Mouse (Mus musculus) left cerebral cortex, adult 2 months (tissue): ENCODE measurements around the gene Cntnap1. TPM values are rescaled to one million over a fixed set of nuclear protein-coding genes. Genes with fewer than 3 reads are reported as not detected.

ENCODE experiments used
- DNase-seq, 2 experiments: peaks; one replicate each; pipeline ENCODE4 v3.0.0; 2021 to 2022; ENCODE audit warnings: low spot score in 2 of 2, mixed read lengths in 1 of 2; ENCODE audit errors: extremely low spot score in 1 of 2
- H3K27ac ChIP-seq: fragments of 200-600 bp; 2 replicates; pipeline ENCODE4 v1.8.1; 2022
- H3K4me3 ChIP-seq: fragments of 200-600 bp; 2 replicates; pipeline ENCODE4 v1.8.1; 2022
- CTCF ChIP-seq: fragments of 200-600 bp; IDR thresholded peaks from 2 replicates; pipeline ENCODE4 v1.8.1; 2022; ENCODE audit warnings: antibody characterized with exemption, mild to moderate bottlenecking, moderate library complexity
- intact Hi-C: fragments of 180-260 bp; cut with DNase I; formaldehyde crosslinking; loops from one replicate; pipeline ENCODE4 v1.15.1; 2025
- microRNA-seq, 2 experiments: library from miRNA; unstranded; fragments of <30 nt; microRNA quantifications; one replicate each; pipeline ENCODE4 v1.2.0; 2021
- total RNA-seq, 2 experiments: library from RNA; stranded (reverse); gene quantifications; 2 replicates each; pipeline ENCODE4 v1.2.3; 2021

The Cntnap1 gene
- total RNA-seq, 2 experiments from 2014 or later: 171 to 182 TPM

GRCm38 (mm10) chr11:101230991-101231871 is 60.9 kb downstream of the Cntnap1 start:
- Histone ChIP-seq H3K27ac (peak overlapping the region; percentile 86), H3K4me3 (peak overlapping the region; percentile 22)
- peak in 1 of 2 experiments; percentile 21 for DNase-seq
- no peak; the same call in 1 of the 2 replicates for TF ChIP-seq CTCF
- intact Hi-C loops: no loop called here

- no peak for TF ChIP-seq CTCF
- DNase-seq: no peak
- intact Hi-C loops: no loop called here
- Histone ChIP-seq H3K27ac (peak overlapping the region; percentile 86), H3K4me3 (peak overlapping the region; percentile 21)
These were observed 61.9 kb downstream of the Cntnap1 start for GRCm38 (mm10) chr11:101232010-101232839.

GRCm38 (mm10) chr11:101233240-101233639 is 62.9 kb downstream of the Cntnap1 start:
- Histone ChIP-seq H3K4me3 (no peak overlapping the region), H3K27ac (no peak overlapping the region)
- intact Hi-C loops: no loop called here
- no peak for DNase-seq
- no peak for TF ChIP-seq CTCF

GRCm38 (mm10) chr11:101234124-101234523 is 63.8 kb downstream of the Cntnap1 start:
- no peak for TF ChIP-seq CTCF
- intact Hi-C loops: no loop called here
- H3K27ac ChIP-seq: no peak overlapping the region
- DNase-seq: no peak
- no peak overlapping the region for H3K4me3 ChIP-seq

GRCm38 (mm10) chr11:101235429-101235828 is 65.1 kb downstream of the Cntnap1 start:
- TF ChIP-seq CTCF: peak; percentile 3
- no peak for DNase-seq
- Histone ChIP-seq H3K4me3 (no peak overlapping the region), H3K27ac (no peak overlapping the region)
- intact Hi-C loops: no loop called here

- Histone ChIP-seq H3K27ac (no peak overlapping the region), H3K4me3 (no peak overlapping the region)
- TF ChIP-seq CTCF: no peak
- intact Hi-C loops: no loop called here
- no peak for DNase-seq
These were observed 66.5 kb downstream of the Cntnap1 start for GRCm38 (mm10) chr11:101236782-101237181.

- intact Hi-C loops: no loop called here
- peak overlapping the region; percentile 64 for H3K27ac ChIP-seq
- DNase-seq: no peak
- TF ChIP-seq CTCF: no peak
- H3K4me3 ChIP-seq: no peak overlapping the region
These were observed 67.8 kb downstream of the Cntnap1 start for GRCm38 (mm10) chr11:101238071-101238647.

Small RNA genes lying within 50 kb of the gene (microRNA-seq; reads per million reads assigned to microRNA genes)
- 0 reads per million in 2 experiments for gene Gm27626

Other genes starting within 250 kb of the Cntnap1 start
- gene Stat3, start 231.0 kb upstream of the Cntnap1 start, total RNA-seq: 10 to 100 TPM; 35.7 to 40.9 TPM
- 10 to 100 TPM; 19.2 to 22.2 TPM for gene Cavin1, start 199.6 kb upstream of the Cntnap1 start, total RNA-seq
- 100 to 1,000 TPM; 442 to 461 TPM for gene Atp6v0a1, start 161.1 kb upstream of the Cntnap1 start, total RNA-seq
- 1 to 10 TPM; 8.3 TPM for gene Naglu, start 100.5 kb upstream of the Cntnap1 start, total RNA-seq
- gene Hsd17b1, start 92.1 kb upstream of the Cntnap1 start, total RNA-seq: 1 to 10 TPM in 1 of 2 experiments, under 1 TPM in 1; 0.87 to 1.5 TPM
- gene Coasy, start 88.0 kb upstream of the Cntnap1 start, total RNA-seq: 10 to 100 TPM; 22.5 to 24.1 TPM
- 10 to 100 TPM; 41.1 to 44.7 TPM for gene Mlx, start 83.2 kb upstream of the Cntnap1 start, total RNA-seq
- 1 to 10 TPM; 2.7 to 3.1 TPM for gene Psmc3ip, start 75.1 kb upstream of the Cntnap1 start, total RNA-seq
- gene Retreg3, start 50.6 kb upstream of the Cntnap1 start, total RNA-seq: 10 to 100 TPM; 50.7 to 56.6 TPM
- gene Tubg1, start 50.6 kb upstream of the Cntnap1 start, total RNA-seq: 10 to 100 TPM; 45.1 to 45.8 TPM
- 10 to 100 TPM; 51.4 to 52.9 TPM for gene Tubg2, start 14.6 kb upstream of the Cntnap1 start, total RNA-seq
- 10 to 100 TPM; 13.0 to 13.2 TPM for gene Plekhh3, start 828 bp downstream of the Cntnap1 start, total RNA-seq
- gene Ccr10, start 4.9 kb downstream of the Cntnap1 start, total RNA-seq: under 1 TPM in 1 of 2 experiments, not detected in 1; 0.38 TPM
- gene Ezh1, start 55.9 kb downstream of the Cntnap1 start, total RNA-seq: 10 to 100 TPM; 56.9 to 62.1 TPM
- gene Ramp2, start 75.5 kb downstream of the Cntnap1 start, total RNA-seq: 10 to 100 TPM; 35.7 to 40.8 TPM
- 10 to 100 TPM; 59.3 to 61.0 TPM for gene Vps25, start 83.2 kb downstream of the Cntnap1 start, total RNA-seq
- gene Wnk4, start 90.0 kb downstream of the Cntnap1 start, total RNA-seq: 1 to 10 TPM; 4.5 to 8.0 TPM
- gene Cntd1, start 108.5 kb downstream of the Cntnap1 start, total RNA-seq: under 1 TPM; 0.44 to 0.81 TPM
- 10 to 100 TPM; 97.5 to 98.4 TPM for gene Coa3, start 108.6 kb downstream of the Cntnap1 start, total RNA-seq
- 100 to 1,000 TPM; 210 to 218 TPM for gene Becn1, start 131.8 kb downstream of the Cntnap1 start, total RNA-seq
- gene Psme3, start 145.7 kb downstream of the Cntnap1 start, total RNA-seq: 100 to 1,000 TPM; 125 to 132 TPM
- 1 to 10 TPM; 7.2 to 9.4 TPM for gene Aoc2, start 154.5 kb downstream of the Cntnap1 start, total RNA-seq
- under 1 TPM; 0.63 TPM for gene Aoc3, start 160.1 kb downstream of the Cntnap1 start, total RNA-seq
- not detected for gene G6pc, start 197.0 kb downstream of the Cntnap1 start, total RNA-seq
- 10 to 100 TPM; 43.8 to 47.1 TPM for gene Aarsd1, start 247.1 kb downstream of the Cntnap1 start, total RNA-seq